Mouse (Mus musculus) cerebellum, adult 18-20 months (tissue): ENCODE measurements around the gene Phkg1.
"Not testable (repeated sequence)": the region's sequence is repeated elsewhere in the genome, so short reads cannot be mapped to it uniquely, and the experiment has no call there.

ENCODE experiments used
- DNase-seq, 2 experiments: peaks; one replicate each; pipeline ENCODE4 v3.0.0; 2021

Phkg1 gene

GRCm38 (mm10) chr5:129895198-129896088 is 2.9 kb downstream of the Phkg1 start, which contains the start of gene Zbed5:
TSS of gene Zbed5 (plus strand) at chr5:129895723.
- peak; percentile 82 to 90 for DNase-seq

GRCm38 (mm10) chr5:129890390-129890789 is 8.0 kb downstream of the Phkg1 start:
- not testable (repeated sequence) for DNase-seq

GRCm38 (mm10) chr5:129886911-129887636 is 11.3 kb downstream of the Phkg1 start, which contains the start of gene Chchd2:
TSS of gene Chchd2 (minus strand) at chr5:129887470.
- DNase-seq: peak; percentile 91 to 95

- DNase-seq: no peak
Observed at GRCm38 (mm10) chr5:129886271-129886670, 12.1 kb downstream of the Phkg1 start.

GRCm38 (mm10) chr5:129879888-129880287 is 18.5 kb downstream of the Phkg1 start:
- DNase-seq: no peak

GRCm38 (mm10) chr5:129878946-129879345 is 19.4 kb downstream of the Phkg1 start:
- peak; percentile 30 to 40 for DNase-seq

GRCm38 (mm10) chr5:129877731-129878455 is 20.5 kb downstream of the Phkg1 start:
- DNase-seq: peak in 1 of 2 experiments; percentile 23

- no peak for DNase-seq
Observed at GRCm38 (mm10) chr5:129875098-129875497, 23.3 kb downstream of the Phkg1 start.

GRCm38 (mm10) chr5:129873942-129874341 is 24.4 kb downstream of the Phkg1 start:
- no peak for DNase-seq

GRCm38 (mm10) chr5:129871238-129871637 is 27.1 kb downstream of the Phkg1 start:
- no peak for DNase-seq

- DNase-seq: no peak
Observed at GRCm38 (mm10) chr5:129869238-129869995, 28.9 kb downstream of the Phkg1 start.

GRCm38 (mm10) chr5:129865841-129866240 is 32.5 kb downstream of the Phkg1 start:
- DNase-seq: no peak

- peak; percentile 31 to 46 for DNase-seq
Observed at GRCm38 (mm10) chr5:129864467-129864866, 33.9 kb downstream of the Phkg1 start.

GRCm38 (mm10) chr5:129862325-129862724 is 36.0 kb downstream of the Phkg1 start:
- no peak for DNase-seq

GRCm38 (mm10) chr5:129856414-129856813 is 41.9 kb downstream of the Phkg1 start:
- DNase-seq: no peak

GRCm38 (mm10) chr5:129855163-129855562 is 43.2 kb downstream of the Phkg1 start:
- DNase-seq: no peak

GRCm38 (mm10) chr5:129847558-129847820 is 50.9 kb downstream of the Phkg1 start:
- DNase-seq: peak in 1 of 2 experiments; percentile 20

GRCm38 (mm10) chr5:129846752-129847557 is 51.4 kb downstream of the Phkg1 start, which contains the start of gene Sumf2:
TSS of gene Sumf2 (plus strand) at chr5:129846986.
- peak; percentile 94 to 97 for DNase-seq

GRCm38 (mm10) chr5:129844848-129845247 is 53.5 kb downstream of the Phkg1 start:
- no peak for DNase-seq
